In the genomic region with DNA sequence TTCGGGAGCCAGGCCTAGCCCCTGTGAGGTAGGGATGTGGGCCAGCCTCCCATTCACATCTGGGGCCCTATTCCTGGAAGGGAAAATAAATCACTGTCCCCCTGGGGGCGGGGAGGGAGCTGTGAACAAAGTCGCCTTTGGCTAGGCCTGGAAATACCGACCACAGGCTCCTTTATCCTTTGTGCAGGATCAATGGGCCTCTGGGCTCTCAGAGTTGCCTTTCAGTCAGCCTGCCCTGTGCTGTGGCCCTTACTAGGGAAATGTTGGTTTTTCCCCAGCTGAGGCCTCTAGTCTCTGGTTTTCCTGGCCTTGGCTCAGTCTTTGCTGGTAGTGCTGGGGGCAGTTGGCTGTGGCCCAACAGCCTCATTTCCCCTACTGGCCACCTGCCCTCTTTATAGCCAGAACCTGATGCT, we compare ENCODE assay signal across 8 mouse cellular contexts. TPM values are rescaled to one million over a fixed set of nuclear protein-coding genes. Genes with fewer than 3 reads are reported as not detected.
DNase-seq lines count a peak whose midpoint lies in the region; ATAC-seq and TF ChIP-seq lines count a peak whose summit lies in the region.

No protein-coding gene starts in this region.

- no peak for DNase-seq in heart, postnatal 36 days
- peak in 1 of 2 experiments; percentile 64 for DNase-seq in left cerebral cortex, adult 2 months (ENCODE audit: extremely low spot score in 1 of 2, low spot score in 2 of 2)
- DNase-seq in liver, embryonic 11.5 days (ENCODE audit: low spot score), result no peak
- DNase-seq in urinary bladder, adult 2 months (ENCODE audit: low spot score), result no peak
- no peak for DNase-seq in liver

- no peak overlapping the region for H3K9ac ChIP-seq in heart, embryonic 14.5 days (ENCODE audit: low read length)
- no peak overlapping the region for H3K9ac ChIP-seq in neural tube, embryonic 14.5 days (replicated peaks; ENCODE audit: low read depth, low read length)
- no peak overlapping the region for H3K9ac ChIP-seq in liver, embryonic 11.5 days (ENCODE audit: low read depth, low read length)

- H3K4me3 ChIP-seq in heart, embryonic 14.5 days (ENCODE audit: control insufficient read depth in 1 of 2, insufficient read depth in 1 of 2, low read depth in 1 of 2, low read length in 2 of 2), result no peak overlapping the region
- H3K4me3 ChIP-seq in left cerebral cortex, adult 2 months, result no peak overlapping the region
- H3K4me3 ChIP-seq in neural tube, embryonic 14.5 days (ENCODE audit: low read depth, low read length), result no peak overlapping the region
- no peak overlapping the region for H3K4me3 ChIP-seq in liver, embryonic 11.5 days (ENCODE audit: low read depth, low read length)

- no peak for TF ChIP-seq CTCF in left cerebral cortex, adult 2 months (IDR thresholded peaks at IDR 0.05)

- H3K9me3 ChIP-seq in heart, embryonic 14.5 days (ENCODE audit: control insufficient read depth, low read length), result no peaks in the 10 kb centered on the region
- no peaks in the 10 kb centered on the region for H3K9me3 ChIP-seq in neural tube, embryonic 14.5 days (ENCODE audit: control insufficient read depth, low read length)
- H3K9me3 ChIP-seq in liver, embryonic 11.5 days (ENCODE audit: control insufficient read depth, low read length), result no peaks in the 10 kb centered on the region

- H3K4me2 ChIP-seq in heart, embryonic 14.5 days (ENCODE audit: low read length), result 0 out of 2 replicates have a peak overlapping the region, but pooled peaks have one; percentile 8
- no peak overlapping the region for H3K4me2 ChIP-seq in neural tube, embryonic 14.5 days (ENCODE audit: low read depth, low read length)
- no peak overlapping the region for H3K4me2 ChIP-seq in liver, embryonic 11.5 days

- no peak overlapping the region for H3K27ac ChIP-seq in heart, embryonic 14.5 days (replicated peaks in 1 of 2; ENCODE audit: control insufficient read depth in 1 of 2, insufficient read depth in 1 of 2, low read depth in 2 of 2, low read length in 2 of 2)
- peak overlapping the region; percentile 64; the same call in 1 of the 2 replicates for H3K27ac ChIP-seq in left cerebral cortex, adult 2 months
- peak overlapping the region; percentile 22; the same call in 1 of the 2 replicates for H3K27ac ChIP-seq in neural tube, embryonic 14.5 days (ENCODE audit: low read depth, low read length)
- H3K27ac ChIP-seq in liver, embryonic 11.5 days (ENCODE audit: low read depth, low read length), result no peak overlapping the region

- ATAC-seq in heart, embryonic 14.5 days (ENCODE audit: insufficient number of reproducible peaks, insufficient read depth, low FRiP score, low read depth), result no peak
- peak; percentile 25; the same call in 1 of the 2 replicates for ATAC-seq in frontal cortex, adult (ENCODE audit: low TSS enrichment)
- peak; percentile 19; the same call in 1 of the 2 replicates for ATAC-seq in neural tube, embryonic 14.5 days (ENCODE audit: low read depth)
- ATAC-seq in liver, embryonic 11.5 days (replicated peaks; ENCODE audit: low FRiP score), result no peak

- WGBS in heart, embryonic 14.5 days, result 50% methylated on average over 4 of the region's 4 CpGs
- 3% methylated on average over 4 of the region's 4 CpGs for WGBS in neural tube, embryonic 14.5 days
- WGBS in liver, embryonic 11.5 days, result 55% methylated on average over 4 of the region's 4 CpGs

- peaks cover 43 to 58% of the 10 kb centered on the region in 2 experiments for H3K4me1 ChIP-seq in heart, embryonic 14.5 days (ENCODE audit: control insufficient read depth in 2 of 2, insufficient read depth in 2 of 2, low read length in 2 of 2)
- 0 out of 2 replicates have a peak, but pooled peaks cover 4% of the 10 kb centered on the region for H3K4me1 ChIP-seq in neural tube, embryonic 14.5 days (ENCODE audit: control insufficient read depth, insufficient read depth, low read length)
- H3K4me1 ChIP-seq in liver, embryonic 11.5 days (replicated peaks; ENCODE audit: control insufficient read depth, insufficient read depth, low read length), result peaks cover 33% of the 10 kb centered on the region

- no peaks in the 10 kb centered on the region for H3K36me3 ChIP-seq in heart, embryonic 14.5 days (ENCODE audit: control insufficient read depth, insufficient read depth, low read length)
- H3K36me3 ChIP-seq in neural tube, embryonic 14.5 days (ENCODE audit: control insufficient read depth, insufficient read depth, low read length), result no peaks in the 10 kb centered on the region
- H3K36me3 ChIP-seq in liver, embryonic 11.5 days (ENCODE audit: control insufficient read depth, insufficient read depth, low read length), result no peaks in the 10 kb centered on the region

- intact Hi-C loops in heart, postnatal 36 days (cut with DNase I), result no loop called here
- intact Hi-C loops in left cerebral cortex, adult 2 months (cut with DNase I), result loop anchor here (2.0 kb wide), 1 partner anchor 15 kb away; no protein-coding TSS in a partner anchor

- H3K27me3 ChIP-seq in heart, embryonic 14.5 days (ENCODE audit: control insufficient read depth, insufficient read depth, low read length), result no peaks in the 10 kb centered on the region
- H3K27me3 ChIP-seq in neural tube, embryonic 14.5 days (ENCODE audit: control insufficient read depth, insufficient read depth, low read length), result peaks cover 6% of the 10 kb centered on the region; the same call in 1 of the 2 replicates
- H3K27me3 ChIP-seq in liver, embryonic 11.5 days (replicated peaks; ENCODE audit: control insufficient read depth, insufficient read depth, low read length), result peaks cover 3% of the 10 kb centered on the region; the same call in 1 of the 2 replicates

RNA-seq across cellular contexts. Expression of a gene that starts 5.2 kb away (rescaled TPM):
- polyA plus RNA-seq in heart, embryonic 14.5 days (2014; fragmentation: Nextera tagmentation; extraction: Ambion mirVana), result 23.9 and 25.2 TPM in 2 replicates
- total RNA-seq in heart, postnatal 36 days (2021), result 10 to 100 TPM; 21.5 to 23.6 TPM
- total RNA-seq in left cerebral cortex, adult 2 months (2021), result 10 to 100 TPM; 19.7 to 21.7 TPM
- polyA plus RNA-seq in neural tube, embryonic 14.5 days (2014; fragmentation: Nextera tagmentation; extraction: Ambion mirVana), result 6.5 and 7.0 TPM in 2 replicates
- 21.3 and 22.1 TPM in 2 replicates for polyA plus RNA-seq in liver, embryonic 11.5 days (2014; fragmentation: Nextera tagmentation; extraction: Ambion mirVana)
- polyA plus RNA-seq in urinary bladder, adult 2 months (2012; rRNA removed), result 69.0 and 72.7 TPM in 2 replicates

RNA-seq across cellular contexts. Expression of a gene that starts 22.0 kb away (rescaled TPM):
- 0.40 and 0.53 TPM in 2 replicates for polyA plus RNA-seq in heart, embryonic 14.5 days (2014; fragmentation: Nextera tagmentation; extraction: Ambion mirVana)
- total RNA-seq in heart, postnatal 36 days (2021), result not detected
- total RNA-seq in left cerebral cortex, adult 2 months (2021), result 1 to 10 TPM in 1 of 2 experiments, under 1 TPM in 1; 0.89 to 1.4 TPM
- 2.6 and 3.3 TPM in 2 replicates for polyA plus RNA-seq in neural tube, embryonic 14.5 days (2014; fragmentation: Nextera tagmentation; extraction: Ambion mirVana)
- 11.6 and 14.4 TPM in 2 replicates for polyA plus RNA-seq in liver, embryonic 11.5 days (2014; fragmentation: Nextera tagmentation; extraction: Ambion mirVana)
- 0.04 and 0.07 TPM in 2 replicates for polyA plus RNA-seq in urinary bladder, adult 2 months (2012; rRNA removed)

RNA-seq across cellular contexts. Expression of a gene that starts 27.9 kb away (rescaled TPM):
- 5.6 and 6.6 TPM in 2 replicates for polyA plus RNA-seq in heart, embryonic 14.5 days (2014; fragmentation: Nextera tagmentation; extraction: Ambion mirVana)
- 1 to 10 TPM; 8.9 TPM for total RNA-seq in heart, postnatal 36 days (2021)
- total RNA-seq in left cerebral cortex, adult 2 months (2021), result 10 to 100 TPM; 58.9 to 59.7 TPM
- polyA plus RNA-seq in neural tube, embryonic 14.5 days (2014; fragmentation: Nextera tagmentation; extraction: Ambion mirVana), result 25.5 and 28.7 TPM in 2 replicates
- 5.8 and 8.8 TPM in 2 replicates for polyA plus RNA-seq in liver, embryonic 11.5 days (2014; fragmentation: Nextera tagmentation; extraction: Ambion mirVana)
- 20.2 and 21.5 TPM in 2 replicates for polyA plus RNA-seq in urinary bladder, adult 2 months (2012; rRNA removed)

RNA-seq across cellular contexts. Expression of a gene that starts 37.2 kb away (rescaled TPM):
- polyA plus RNA-seq in heart, embryonic 14.5 days (2014; fragmentation: Nextera tagmentation; extraction: Ambion mirVana), result 14.5 and 14.9 TPM in 2 replicates
- total RNA-seq in heart, postnatal 36 days (2021), result 10 to 100 TPM; 21.6 to 21.8 TPM
- 10 to 100 TPM; 14.9 to 20.8 TPM for total RNA-seq in left cerebral cortex, adult 2 months (2021)
- polyA plus RNA-seq in neural tube, embryonic 14.5 days (2014; fragmentation: Nextera tagmentation; extraction: Ambion mirVana), result 11.7 and 12.2 TPM in 2 replicates
- 9.8 and 10.1 TPM in 2 replicates for polyA plus RNA-seq in liver, embryonic 11.5 days (2014; fragmentation: Nextera tagmentation; extraction: Ambion mirVana)
- 24.1 and 27.1 TPM in 2 replicates for polyA plus RNA-seq in urinary bladder, adult 2 months (2012; rRNA removed)

Comparison
In these comparisons a context has a peak if more than half of its experiments do, and no peak if none do; other contexts are left out.
1. ATAC-seq: peak in frontal cortex, adult (single experiment) and neural tube, embryonic 14.5 days (single experiment); none in heart, embryonic 14.5 days (single experiment) and liver, embryonic 11.5 days (single experiment).
2. H3K27ac ChIP-seq: peak in left cerebral cortex, adult 2 months (single experiment) and neural tube, embryonic 14.5 days (single experiment); none in heart, embryonic 14.5 days (0 of 2) and liver, embryonic 11.5 days (single experiment).